Mouse (Mus musculus): ENCODE data around the gene 4933427D14Rik. TPM values are rescaled to one million over a fixed set of nuclear protein-coding genes. Genes with fewer than 3 reads are reported as not detected.

The 4933427D14Rik gene
- total RNA-seq (2014; rRNA removed; ENCODE audit: low replicate concordance) (5.5 TPM in 2 replicates), polyA plus RNA-seq (2015; fragmentation: Nextera tagmentation; extraction: Ambion mirVana) (4.4 and 4.5 TPM in 2 replicates)

- peak; percentile 90 for ATAC-seq (ENCODE audit: insufficient read depth, low read depth)
- H3K4me1 ChIP-seq (ENCODE audit: control insufficient read depth, insufficient read depth), result peaks cover 13% of the 10 kb centered on the region
- no peaks in the 10 kb centered on the region for H3K9me3 ChIP-seq (replicated peaks; ENCODE audit: control insufficient read depth, low read length)
- under 1% methylated on average over 42 of the region's 42 CpGs for WGBS
- TF ChIP-seq EP300 (IDR thresholded peaks at IDR 0.05; ENCODE audit: low read depth) (no peak), CTCF (IDR thresholded peaks at IDR 0.05; ENCODE audit: low read depth) (no peak)
- H3K4me2 ChIP-seq (ENCODE audit: low read depth, low read length), result peak within 1 kb of the TSS; percentile 91
- H3K4me3 ChIP-seq (ENCODE audit: low read depth, low read length), result peak within 1 kb of the TSS; percentile 81
- H3K9ac ChIP-seq (replicated peaks; ENCODE audit: low read depth, low read length), result peak within 1 kb of the TSS; percentile 76
- peak within 1 kb of the TSS; percentile 40 for H3K27ac ChIP-seq (ENCODE audit: low read depth)
- no peaks in the 10 kb centered on the region for H3K27me3 ChIP-seq (ENCODE audit: control insufficient read depth, insufficient read depth, low read length)
- peak; percentile 84 for DNase-seq (ENCODE audit: low spot score)
- H3K36me3 ChIP-seq (replicated peaks; ENCODE audit: control insufficient read depth, insufficient read depth, low read length), result peaks cover 25% of the 10 kb centered on the region
Measured at GRCm38 (mm10) chr11:72207204-72207833, at the start of gene 4933427D14Rik, which contains the start of gene Txndc17. TSS of gene 4933427D14Rik (minus strand) at chr11:72207459. TSS of gene Txndc17 (plus strand) at chr11:72207547.

- H3K4me3 ChIP-seq (ENCODE audit: low read depth, low read length), result no peak overlapping the region
- no peaks in the 10 kb centered on the region for H3K9me3 ChIP-seq (replicated peaks; ENCODE audit: control insufficient read depth, low read length)
- H3K36me3 ChIP-seq (replicated peaks; ENCODE audit: control insufficient read depth, insufficient read depth, low read length), result no peaks in the 10 kb centered on the region
- no peaks in the 10 kb centered on the region for H3K4me1 ChIP-seq (ENCODE audit: control insufficient read depth, insufficient read depth)
- no peak for DNase-seq (ENCODE audit: low spot score)
- no peak overlapping the region for H3K4me2 ChIP-seq (ENCODE audit: low read depth, low read length)
- no peak overlapping the region for H3K27ac ChIP-seq (ENCODE audit: low read depth)
- WGBS, result 77% methylated on average over 2 of the region's 2 CpGs
- TF ChIP-seq CTCF (IDR thresholded peaks at IDR 0.05; ENCODE audit: low read depth) (no peak), EP300 (IDR thresholded peaks at IDR 0.05; ENCODE audit: low read depth) (no peak)
- H3K9ac ChIP-seq (replicated peaks; ENCODE audit: low read depth, low read length), result no peak overlapping the region
- H3K27me3 ChIP-seq (ENCODE audit: control insufficient read depth, insufficient read depth, low read length), result no peaks in the 10 kb centered on the region
- no peak for ATAC-seq (ENCODE audit: insufficient read depth, low read depth)
Measured at GRCm38 (mm10) chr11:72256441-72256840, 49.2 kb upstream of the 4933427D14Rik start.

- WGBS, result 84% methylated on average over 4 of the region's 4 CpGs
- no peak for ATAC-seq (ENCODE audit: insufficient read depth, low read depth)
- H3K27me3 ChIP-seq (ENCODE audit: control insufficient read depth, insufficient read depth, low read length), result no peaks in the 10 kb centered on the region
- H3K4me2 ChIP-seq (ENCODE audit: low read depth, low read length), result no peak overlapping the region
- no peak overlapping the region for H3K4me3 ChIP-seq (ENCODE audit: low read depth, low read length)
- H3K27ac ChIP-seq (ENCODE audit: low read depth), result no peak overlapping the region
- no peak overlapping the region for H3K9ac ChIP-seq (replicated peaks; ENCODE audit: low read depth, low read length)
- no peak for DNase-seq (ENCODE audit: low spot score)
- H3K36me3 ChIP-seq (replicated peaks; ENCODE audit: control insufficient read depth, insufficient read depth, low read length), result no peaks in the 10 kb centered on the region
- no peak for TF ChIP-seq CTCF (IDR thresholded peaks at IDR 0.05; ENCODE audit: low read depth)
- TF ChIP-seq EP300 (IDR thresholded peaks at IDR 0.05; ENCODE audit: low read depth), result no peak
- H3K9me3 ChIP-seq (replicated peaks; ENCODE audit: control insufficient read depth, low read length), result no peaks in the 10 kb centered on the region
- H3K4me1 ChIP-seq (ENCODE audit: control insufficient read depth, insufficient read depth), result no peaks in the 10 kb centered on the region
Measured at GRCm38 (mm10) chr11:72255629-72256028, 48.4 kb upstream of the 4933427D14Rik start.

GRCm38 (mm10) chr11:72245196-72245753, 38.0 kb upstream of the 4933427D14Rik start:
- no peak overlapping the region for H3K4me2 ChIP-seq (ENCODE audit: low read depth, low read length)
- no peak for TF ChIP-seq EP300 (IDR thresholded peaks at IDR 0.05; ENCODE audit: low read depth)
- no peak for TF ChIP-seq CTCF (IDR thresholded peaks at IDR 0.05; ENCODE audit: low read depth)
- H3K9me3 ChIP-seq (replicated peaks; ENCODE audit: control insufficient read depth, low read length), result no peaks in the 10 kb centered on the region
- H3K27ac ChIP-seq (ENCODE audit: low read depth), result no peak overlapping the region
- H3K9ac ChIP-seq (replicated peaks; ENCODE audit: low read depth, low read length), result no peak overlapping the region
- no peaks in the 10 kb centered on the region for H3K27me3 ChIP-seq (ENCODE audit: control insufficient read depth, insufficient read depth, low read length)
- no peaks in the 10 kb centered on the region for H3K4me1 ChIP-seq (ENCODE audit: control insufficient read depth, insufficient read depth)
- 70% methylated on average over 8 of the region's 8 CpGs for WGBS
- H3K36me3 ChIP-seq (replicated peaks; ENCODE audit: control insufficient read depth, insufficient read depth, low read length), result no peaks in the 10 kb centered on the region
- ATAC-seq (ENCODE audit: insufficient read depth, low read depth) (no peak), DNase-seq (ENCODE audit: low spot score) (no peak)
- no peak overlapping the region for H3K4me3 ChIP-seq (ENCODE audit: low read depth, low read length)

GRCm38 (mm10) chr11:72240062-72240860, 33.0 kb upstream of the 4933427D14Rik start:
- 62% methylated on average over 4 of the region's 4 CpGs for WGBS
- no peak for DNase-seq (ENCODE audit: low spot score)
- no peak overlapping the region for H3K4me3 ChIP-seq (ENCODE audit: low read depth, low read length)
- no peaks in the 10 kb centered on the region for H3K9me3 ChIP-seq (replicated peaks; ENCODE audit: control insufficient read depth, low read length)
- H3K36me3 ChIP-seq (replicated peaks; ENCODE audit: control insufficient read depth, insufficient read depth, low read length), result no peaks in the 10 kb centered on the region
- no peaks in the 10 kb centered on the region for H3K4me1 ChIP-seq (ENCODE audit: control insufficient read depth, insufficient read depth)
- H3K9ac ChIP-seq (replicated peaks; ENCODE audit: low read depth, low read length), result no peak overlapping the region
- no peak for ATAC-seq (ENCODE audit: insufficient read depth, low read depth)
- H3K4me2 ChIP-seq (ENCODE audit: low read depth, low read length), result no peak overlapping the region
- no peak for TF ChIP-seq CTCF (IDR thresholded peaks at IDR 0.05; ENCODE audit: low read depth)
- TF ChIP-seq EP300 (IDR thresholded peaks at IDR 0.05; ENCODE audit: low read depth), result no peak
- no peaks in the 10 kb centered on the region for H3K27me3 ChIP-seq (ENCODE audit: control insufficient read depth, insufficient read depth, low read length)
- no peak overlapping the region for H3K27ac ChIP-seq (ENCODE audit: low read depth)

Data from heart, postnatal 0 days (tissue).